Mouse (Mus musculus): ENCODE data around the gene Olfr402. TPM values are rescaled to one million over a fixed set of nuclear protein-coding genes. Genes with fewer than 3 reads are reported as not detected.

The Olfr402 gene
- total and polyA plus RNA-seq, 3 experiments: not detected

GRCm38 (mm10) chr11:74183745-74184144, 30.4 kb downstream of the Olfr402 start:
- no peak overlapping the region for H3K9ac ChIP-seq (ENCODE audit: control insufficient read depth, low read depth, low read length, poor library complexity, severe bottlenecking)
- no peak overlapping the region for H3K4me3 ChIP-seq (ENCODE audit: control insufficient read depth in 1 of 2, insufficient read depth in 1 of 2, low read depth in 2 of 2, low read length in 2 of 2)
- H3K27ac ChIP-seq (ENCODE audit: control insufficient read depth, low read depth, low read length): no peak overlapping the region
- no peak for DNase-seq (ENCODE audit: low read depth, low spot score)
- no peaks in the 10 kb centered on the region for H3K36me3 ChIP-seq (ENCODE audit: control insufficient read depth in 1 of 2, insufficient read depth in 2 of 2, low read length in 2 of 2)
- TF ChIP-seq RAD21 (IDR thresholded peaks at IDR 0.05; ENCODE audit: low read depth, low read length): no peak
- no peak for TF ChIP-seq SMC3 (IDR thresholded peaks at IDR 0.05; ENCODE audit: low read depth, low read length)
- no peak for TF ChIP-seq KAT2A (conservative IDR thresholded peaks at IDR 0.05; ENCODE audit: low read depth, low read length)
- no peak for TF ChIP-seq MYB (IDR thresholded peaks at IDR 0.05; ENCODE audit: low read depth, low read length)
- TF ChIP-seq MXI1 (IDR thresholded peaks at IDR 0.05; ENCODE audit: low read depth, low read length): no peak
- no peak for TF ChIP-seq ZKSCAN1 (IDR thresholded peaks at IDR 0.05; ENCODE audit: low read depth, low read length)
- TF ChIP-seq CTCF (IDR thresholded peaks at IDR 0.05 in 2 of 3, conservative IDR thresholded peaks at IDR 0.05 in 1 of 3; ENCODE audit: control insufficient read depth in 1 of 3, insufficient read depth in 1 of 3, low read depth in 2 of 3, low read length in 3 of 3, poor library complexity in 1 of 3, severe bottlenecking in 1 of 3): no peak
- no peak for TF ChIP-seq TAL1 (IDR thresholded peaks at IDR 0.05; ENCODE audit: low read length)
- no peak for TF ChIP-seq NRF1 (IDR thresholded peaks at IDR 0.05; ENCODE audit: insufficient read depth, low read depth, low read length, poor library complexity, severe bottlenecking)
- TF ChIP-seq EP300 (IDR thresholded peaks at IDR 0.05; ENCODE audit: low read depth in 1 of 2, low read length in 2 of 2): no peak
- TF ChIP-seq GATA1 (IDR thresholded peaks at IDR 0.05; ENCODE audit: low read depth, low read length): no peak
- H3K4me1 ChIP-seq (ENCODE audit: control insufficient read depth in 1 of 2, insufficient read depth in 2 of 2, low read length in 2 of 2): no peaks in the 10 kb centered on the region
- no peaks in the 10 kb centered on the region for H3K9me3 ChIP-seq (replicated peaks; ENCODE audit: insufficient read depth, low read length)
- no peaks in the 10 kb centered on the region for H3K27me3 ChIP-seq (ENCODE audit: control insufficient read depth in 1 of 2, insufficient read depth in 2 of 2, low read length in 2 of 2)
- no peaks in the 10 kb centered on the region for H3K79me2 ChIP-seq (ENCODE audit: control insufficient read depth, insufficient read depth, low read length, poor library complexity)

DNA sequence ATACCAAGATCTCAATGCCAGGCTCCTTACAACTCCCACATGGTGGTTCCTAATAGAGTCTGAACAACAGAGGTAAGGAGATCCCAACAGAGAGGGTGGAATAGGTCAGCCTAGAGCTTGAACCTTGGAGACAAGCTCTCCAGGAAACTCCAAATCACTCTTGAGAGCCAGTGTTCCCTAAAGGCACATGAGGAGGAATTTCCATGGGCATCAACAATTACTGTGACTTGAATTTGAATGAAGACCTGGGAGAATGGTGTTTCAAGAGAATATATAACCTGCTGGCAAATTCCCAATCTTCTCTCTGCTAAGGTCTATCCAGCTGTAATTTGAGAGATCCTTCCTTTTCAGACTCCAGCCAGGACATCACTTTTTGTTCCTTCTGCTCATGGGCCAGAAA, 32.6 kb downstream of the Olfr402 start, which contains the start of gene Olfr403:
Gene Olfr403 (plus strand): TSS at position 301 of the 400 bp plus-strand sequence.
- DNase-seq (ENCODE audit: low read depth, low spot score): no peak
- H3K36me3 ChIP-seq (ENCODE audit: control insufficient read depth in 1 of 2, insufficient read depth in 2 of 2, low read length in 2 of 2): no peaks in the 10 kb centered on the region
- no peak within 1 kb of the TSS for H3K4me3 ChIP-seq (ENCODE audit: control insufficient read depth in 1 of 2, insufficient read depth in 1 of 2, low read depth in 2 of 2, low read length in 2 of 2)
- H3K27ac ChIP-seq (ENCODE audit: control insufficient read depth, low read depth, low read length): no peak within 1 kb of the TSS
- H3K79me2 ChIP-seq (ENCODE audit: control insufficient read depth, insufficient read depth, low read length, poor library complexity): no peaks in the 10 kb centered on the region
- H3K27me3 ChIP-seq (ENCODE audit: control insufficient read depth in 1 of 2, insufficient read depth in 2 of 2, low read length in 2 of 2): no peaks in the 10 kb centered on the region
- H3K4me1 ChIP-seq (ENCODE audit: control insufficient read depth in 1 of 2, insufficient read depth in 2 of 2, low read length in 2 of 2): no peaks in the 10 kb centered on the region
- H3K9me3 ChIP-seq (replicated peaks; ENCODE audit: insufficient read depth, low read length): no peaks in the 10 kb centered on the region
- TF ChIP-seq MAX (IDR thresholded peaks at IDR 0.05; ENCODE audit: low read length) (no peak), MXI1 (IDR thresholded peaks at IDR 0.05; ENCODE audit: low read depth, low read length) (no peak), ETS1 (IDR thresholded peaks at IDR 0.05; ENCODE audit: low read depth, low read length) (no peak), USF2 (IDR thresholded peaks at IDR 0.05; ENCODE audit: borderline replicate concordance in 1 of 2, insufficient read depth in 1 of 2, low read depth in 1 of 2, low read length in 2 of 2) (no peak), EP300 (IDR thresholded peaks at IDR 0.05; ENCODE audit: low read depth in 1 of 2, low read length in 2 of 2) (no peak), ZKSCAN1 (IDR thresholded peaks at IDR 0.05; ENCODE audit: low read depth, low read length) (no peak), ELF1 (IDR thresholded peaks at IDR 0.05; ENCODE audit: low read depth, low read length) (no peak), RAD21 (IDR thresholded peaks at IDR 0.05; ENCODE audit: low read depth, low read length) (no peak), ZC3H11A (IDR thresholded peaks at IDR 0.05; ENCODE audit: low read depth, low read length) (no peak), POLR2A (IDR thresholded peaks at IDR 0.05; ENCODE audit: control insufficient read depth in 1 of 2, insufficient read depth in 1 of 2, low read depth in 1 of 2, low read length in 2 of 2, poor library complexity in 1 of 2) (no peak), MEF2A (IDR thresholded peaks at IDR 0.05; ENCODE audit: extremely low read depth, insufficient replicate concordance, low read depth, low read length, poor library complexity, severe bottlenecking) (no peak)
- no peak within 1 kb of the TSS for H3K9ac ChIP-seq (ENCODE audit: control insufficient read depth, low read depth, low read length, poor library complexity, severe bottlenecking)

Other genes starting within 250 kb of the Olfr402 start
- not detected in 2 replicates for gene Olfr395, start 244.2 kb upstream of the Olfr402 start, total RNA-seq (2012; rRNA removed)
- not detected for gene Olfr395, start 244.2 kb upstream of the Olfr402 start, polyA plus RNA-seq (2012; ENCODE audit: insufficient read depth in 1 of 2, insufficient read length in 2 of 2, low read depth in 1 of 2, low replicate concordance in 2 of 2, missing spikeins in 1 of 2)
- not detected in 2 replicates for gene Olfr23, start 216.9 kb upstream of the Olfr402 start, total RNA-seq (2012; rRNA removed)
- gene Olfr23, start 216.9 kb upstream of the Olfr402 start, polyA plus RNA-seq (2012; ENCODE audit: insufficient read depth in 1 of 2, insufficient read length in 2 of 2, low read depth in 1 of 2, low replicate concordance in 2 of 2, missing spikeins in 1 of 2): not detected
- not detected in 2 replicates for gene Olfr397, start 192.7 kb upstream of the Olfr402 start, total RNA-seq (2012; rRNA removed)
- gene Olfr397, start 192.7 kb upstream of the Olfr402 start, polyA plus RNA-seq (2012; ENCODE audit: insufficient read depth in 1 of 2, insufficient read length in 2 of 2, low read depth in 1 of 2, low replicate concordance in 2 of 2, missing spikeins in 1 of 2): not detected
- gene Olfr398, start 163.1 kb upstream of the Olfr402 start, total RNA-seq (2012; rRNA removed): not detected in 2 replicates
- not detected for gene Olfr398, start 163.1 kb upstream of the Olfr402 start, polyA plus RNA-seq (2012; ENCODE audit: insufficient read depth in 1 of 2, insufficient read length in 2 of 2, low read depth in 1 of 2, low replicate concordance in 2 of 2, missing spikeins in 1 of 2)
- not detected in 2 replicates for gene Olfr139, start 97.0 kb upstream of the Olfr402 start, total RNA-seq (2012; rRNA removed)
- not detected for gene Olfr139, start 97.0 kb upstream of the Olfr402 start, polyA plus RNA-seq (2012; ENCODE audit: insufficient read depth in 1 of 2, insufficient read length in 2 of 2, low read depth in 1 of 2, low replicate concordance in 2 of 2, missing spikeins in 1 of 2)
- gene Olfr399, start 96.9 kb upstream of the Olfr402 start, total RNA-seq (2012; rRNA removed): not detected in 2 replicates
- not detected for gene Olfr399, start 96.9 kb upstream of the Olfr402 start, polyA plus RNA-seq (2012; ENCODE audit: insufficient read depth in 1 of 2, insufficient read length in 2 of 2, low read depth in 1 of 2, low replicate concordance in 2 of 2, missing spikeins in 1 of 2)
- gene Zfp616, start 83.6 kb upstream of the Olfr402 start, total RNA-seq (2012; rRNA removed): not detected in 2 replicates
- not detected for gene Zfp616, start 83.6 kb upstream of the Olfr402 start, polyA plus RNA-seq (2012; ENCODE audit: insufficient read depth in 1 of 2, insufficient read length in 2 of 2, low read depth in 1 of 2, low replicate concordance in 2 of 2, missing spikeins in 1 of 2)
- gene Olfr401, start 39.8 kb upstream of the Olfr402 start, total RNA-seq (2012; rRNA removed): not detected in 2 replicates
- not detected for gene Olfr401, start 39.8 kb upstream of the Olfr402 start, polyA plus RNA-seq (2012; ENCODE audit: insufficient read depth in 1 of 2, insufficient read length in 2 of 2, low read depth in 1 of 2, low replicate concordance in 2 of 2, missing spikeins in 1 of 2)
- not detected in 2 replicates for gene Olfr403, start 32.7 kb downstream of the Olfr402 start, total RNA-seq (2012; rRNA removed)
- gene Olfr403, start 32.7 kb downstream of the Olfr402 start, polyA plus RNA-seq (2012; ENCODE audit: insufficient read depth in 1 of 2, insufficient read length in 2 of 2, low read depth in 1 of 2, low replicate concordance in 2 of 2, missing spikeins in 1 of 2): not detected
- gene Olfr43, start 57.9 kb downstream of the Olfr402 start, total RNA-seq (2012; rRNA removed): not detected in 2 replicates
- not detected for gene Olfr43, start 57.9 kb downstream of the Olfr402 start, polyA plus RNA-seq (2012; ENCODE audit: insufficient read depth in 1 of 2, insufficient read length in 2 of 2, low read depth in 1 of 2, low replicate concordance in 2 of 2, missing spikeins in 1 of 2)
- not detected in 2 replicates for gene Olfr406, start 106.3 kb downstream of the Olfr402 start, total RNA-seq (2012; rRNA removed)
- gene Olfr406, start 106.3 kb downstream of the Olfr402 start, polyA plus RNA-seq (2012; ENCODE audit: insufficient read depth in 1 of 2, insufficient read length in 2 of 2, low read depth in 1 of 2, low replicate concordance in 2 of 2, missing spikeins in 1 of 2): not detected
- gene Olfr59, start 130.2 kb downstream of the Olfr402 start, total RNA-seq (2012; rRNA removed): not detected in 2 replicates
- not detected for gene Olfr59, start 130.2 kb downstream of the Olfr402 start, polyA plus RNA-seq (2012; ENCODE audit: insufficient read depth in 1 of 2, insufficient read length in 2 of 2, low read depth in 1 of 2, low replicate concordance in 2 of 2, missing spikeins in 1 of 2)
- gene Olfr410, start 184.5 kb downstream of the Olfr402 start, total RNA-seq (2012; rRNA removed): not detected in 2 replicates
- gene Olfr410, start 184.5 kb downstream of the Olfr402 start, polyA plus RNA-seq (2012; ENCODE audit: insufficient read depth in 1 of 2, insufficient read length in 2 of 2, low read depth in 1 of 2, low replicate concordance in 2 of 2, missing spikeins in 1 of 2): not detected
- gene Olfr411, start 199.1 kb downstream of the Olfr402 start, total RNA-seq (2012; rRNA removed): not detected in 2 replicates
- gene Olfr411, start 199.1 kb downstream of the Olfr402 start, polyA plus RNA-seq (2012; ENCODE audit: insufficient read depth in 1 of 2, insufficient read length in 2 of 2, low read depth in 1 of 2, low replicate concordance in 2 of 2, missing spikeins in 1 of 2): not detected
- not detected in 2 replicates for gene Olfr412, start 208.5 kb downstream of the Olfr402 start, total RNA-seq (2012; rRNA removed)
- not detected for gene Olfr412, start 208.5 kb downstream of the Olfr402 start, polyA plus RNA-seq (2012; ENCODE audit: insufficient read depth in 1 of 2, insufficient read length in 2 of 2, low read depth in 1 of 2, low replicate concordance in 2 of 2, missing spikeins in 1 of 2)